In genomic region chr1:131946462-131947215, GRCm38 (mm10) we compare ENCODE assay signal across 18 mouse cellular contexts.
"Had no signal": no experiment of that assay in that cellular context is flagged by ENCODE, and none has a peak within 500 bp of the region (broad histone marks: within the 10 kb centered on the region; RNA-seq: fewer than 3 reads in every experiment).

No protein-coding gene starts in this region.

- H3K9me3 ChIP-seq: limb, embryonic 12.5 days; limb, embryonic 15.5 days; liver, embryonic 15.5 days; neural tube, embryonic 12.5 days; neural tube, embryonic 15.5 days had no signal

- DNase-seq: kidney, adult 18-20 months; kidney, adult 9 months; kidney, postnatal 36 days; layer of hippocampus, postnatal 36 days; lung, adult 2 months; lung, postnatal 14 days; lung, postnatal 4 days; midbrain, embryonic 14.5 days; thymus, postnatal 36 days had no signal

- H3K9ac ChIP-seq: limb, embryonic 12.5 days; limb, embryonic 15.5 days; liver, embryonic 15.5 days; neural tube, embryonic 12.5 days; neural tube, embryonic 15.5 days had no signal

- H3K4me2 ChIP-seq: limb, embryonic 12.5 days; limb, embryonic 15.5 days; liver, embryonic 11.5 days; liver, embryonic 15.5 days; midbrain, embryonic 11.5 days; neural tube, embryonic 12.5 days; neural tube, embryonic 15.5 days had no signal

- H3K27ac ChIP-seq: kidney, postnatal 0 days; left cerebral cortex, adult 2 months; limb, embryonic 12.5 days; limb, embryonic 15.5 days; liver, embryonic 15.5 days; neural tube, embryonic 12.5 days; neural tube, embryonic 15.5 days had no signal

- H3K4me3 ChIP-seq: left cerebral cortex, adult 2 months; limb, embryonic 12.5 days; limb, embryonic 15.5 days; liver, embryonic 15.5 days; neural tube, embryonic 12.5 days; neural tube, embryonic 15.5 days had no signal

- H3K36me3 ChIP-seq: limb, embryonic 12.5 days; limb, embryonic 15.5 days; liver, embryonic 15.5 days; neural tube, embryonic 12.5 days; neural tube, embryonic 15.5 days had no signal

- H3K27me3 ChIP-seq: limb, embryonic 12.5 days; limb, embryonic 15.5 days; liver, embryonic 15.5 days; neural tube, embryonic 12.5 days; neural tube, embryonic 15.5 days had no signal
